Mouse (Mus musculus) liver, embryonic 16.5 days (tissue): ENCODE results near the gene Pdlim4. TPM values are rescaled to one million over a fixed set of nuclear protein-coding genes. Genes with fewer than 3 reads are reported as not detected.

ENCODE experiments used
- ATAC-seq: fragments of 200-750 bp; cut with Nextera tagmentation; 2 replicates; pipeline ENCODE4 v1.8.0; 2017; ENCODE audit warnings: low read depth, mild to moderate bottlenecking, moderate number of reproducible peaks, moderate library complexity
- H3K27ac ChIP-seq: fragments of 300-500 bp; sonication (generic); 2 replicates; pipeline ENCODE4 v1.5.1; 2014; ENCODE audit warnings: mild to moderate bottlenecking, low read length
- H3K27me3 ChIP-seq: fragments of 300-500 bp; sonication (generic); 2 replicates; pipeline ENCODE4 v1.6.1; 2014; ENCODE audit warnings: low read depth, low read length, mixed read lengths; ENCODE audit not compliant: control insufficient read depth, insufficient read depth
- H3K36me3 ChIP-seq: fragments of 300-500 bp; sonication (generic); 2 replicates; pipeline ENCODE4 v1.6.1; 2014; ENCODE audit warnings: mild to moderate bottlenecking; ENCODE audit not compliant: control insufficient read depth, insufficient read depth
- H3K4me1 ChIP-seq: fragments of 300-500 bp; sonication (generic); 2 replicates; pipeline ENCODE4 v1.6.1; 2014; ENCODE audit warnings: low read depth, low read length, mixed read lengths; ENCODE audit not compliant: control insufficient read depth
- H3K4me2 ChIP-seq: fragments of 300-500 bp; sonication (generic); 2 replicates; pipeline ENCODE4 v1.6.1; 2014; ENCODE audit warnings: low read depth, low read length, mixed read lengths
- H3K4me3 ChIP-seq: fragments of 300-500 bp; sonication (generic); 2 replicates; pipeline ENCODE4 v1.5.1; 2014; ENCODE audit warnings: low read depth, mild to moderate bottlenecking, low read length
- H3K9ac ChIP-seq: fragments of 300-500 bp; sonication (generic); 2 replicates; pipeline ENCODE4 v1.6.1; 2014; ENCODE audit warnings: low read depth, low read length
- H3K9me3 ChIP-seq: fragments of 300-500 bp; sonication (generic); replicated peaks from 2 replicates; pipeline ENCODE4 v1.6.1; 2016; ENCODE audit warnings: low read length; ENCODE audit not compliant: control insufficient read depth
- WGBS: fragments of 180-500 bp; shearing (Covaris S2); extraction: QIAGEN DNeasy Blood & Tissue Kit; methylation state at CpG from one replicate; pipeline ENCODE4 v1.1.7; 2014; ENCODE audit not compliant: insufficient replicate concordance; 5-methylcytosine and 5-hydroxymethylcytosine counted together
- polyA plus RNA-seq: library from polyadenylated mRNA; unstranded; fragments of >200 nt; fragmentation: Nextera tagmentation; extraction: Ambion mirVana; gene quantifications from 2 replicates; pipeline ENCODE4 v1.2.1, GENCODE M21; 2015

The Pdlim4 gene
- polyA plus RNA-seq, 1 experiment from 2014 or later = 4.0 TPM

DNA sequence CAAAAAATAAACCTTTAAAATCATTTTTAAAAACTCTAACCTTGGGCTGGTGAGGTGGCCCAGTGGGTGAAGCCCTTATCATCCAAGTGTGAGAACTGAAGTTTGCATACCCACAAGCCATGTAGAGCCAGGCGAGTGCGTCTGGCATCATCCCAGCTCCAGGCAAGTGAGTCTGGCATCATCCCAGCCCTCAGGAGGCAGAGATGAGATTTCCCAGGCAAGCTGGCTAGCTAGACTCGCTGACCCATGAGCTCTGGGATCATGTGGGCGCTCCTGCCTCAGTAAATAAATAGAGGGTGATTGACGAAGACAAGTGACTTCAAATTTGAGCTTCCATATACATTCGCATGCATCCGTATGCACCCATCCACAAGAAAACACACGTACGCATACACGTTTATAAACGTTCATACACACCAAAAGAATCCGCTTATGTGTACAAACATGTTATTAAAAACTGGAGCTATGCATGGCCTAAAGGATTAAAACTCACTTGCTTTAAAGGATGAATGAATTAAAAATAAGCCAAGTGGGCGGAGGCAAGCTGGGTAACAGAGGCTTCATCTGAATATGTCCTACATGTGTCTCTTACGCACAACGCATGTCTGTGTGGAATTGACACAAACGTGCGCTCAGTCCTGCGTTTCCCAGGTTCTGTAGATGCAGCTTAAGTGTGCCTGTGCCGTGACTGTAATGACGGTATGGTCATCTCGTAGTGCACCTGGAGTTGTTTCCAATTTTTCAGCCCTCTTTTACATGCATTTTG lies 43.3 kb upstream of the Pdlim4 start:
- H3K27ac ChIP-seq = no peak overlapping the region

DNA sequence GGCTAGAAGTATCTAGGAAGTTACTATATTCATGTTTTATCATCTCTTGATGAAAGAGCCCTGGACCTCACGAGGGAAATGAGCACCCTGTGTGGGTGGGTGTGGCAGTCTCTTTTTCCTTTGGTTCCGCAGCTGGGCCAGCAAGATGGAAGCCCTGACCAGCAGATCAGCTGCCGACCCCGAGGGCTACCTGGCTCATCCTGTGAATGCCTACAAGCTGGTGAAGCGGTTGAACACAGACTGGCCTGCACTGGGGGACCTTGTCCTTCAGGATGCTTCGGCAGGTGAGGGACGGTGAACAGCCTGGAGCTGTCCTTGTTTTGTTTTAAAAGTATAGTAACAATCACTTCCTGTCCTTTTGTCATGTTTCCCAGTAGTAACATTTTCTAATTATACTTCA lies 42.5 kb upstream of the Pdlim4 start:
- ATAC-seq = no peak

More for the DNA sequence above, 43.3 kb upstream of the Pdlim4 start:
- Histone ChIP-seq H3K9me3 (no peaks in the 10 kb centered on the region), H3K4me2 (no peak overlapping the region), H3K9ac (no peak overlapping the region), H3K36me3 (no peaks in the 10 kb centered on the region), H3K4me1 (peaks cover 2% of the 10 kb centered on the region; the same call in 1 of the 2 replicates), H3K4me3 (no peak overlapping the region), H3K27me3 (no peaks in the 10 kb centered on the region)
- 69% methylated on average over 21 of the region's 21 CpGs for WGBS
- no peak for ATAC-seq

DNA sequence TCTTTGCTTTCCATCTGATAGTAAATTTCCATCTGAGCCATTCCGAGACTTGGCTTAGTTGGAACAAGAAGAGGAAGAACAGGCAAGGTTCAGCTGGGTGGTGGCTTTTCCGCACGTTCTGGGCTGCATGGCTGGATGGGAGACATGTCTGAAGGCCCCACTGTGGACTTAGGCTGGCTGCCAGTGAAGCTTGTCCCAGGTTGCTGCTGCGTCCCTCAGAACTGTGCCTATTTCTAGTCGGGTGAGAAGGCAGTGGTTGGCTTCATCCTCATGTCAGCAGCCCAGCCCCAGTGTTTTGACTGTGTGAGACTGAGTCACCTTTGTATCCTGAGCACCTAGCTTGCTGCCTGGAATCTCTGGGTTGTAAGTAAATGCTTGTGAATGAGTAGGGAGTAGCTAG lies 40.1 kb upstream of the Pdlim4 start:
- Histone ChIP-seq H3K4me1 (peaks cover 2% of the 10 kb centered on the region; the same call in 1 of the 2 replicates), H3K9me3 (no peaks in the 10 kb centered on the region), H3K27me3 (no peaks in the 10 kb centered on the region), H3K9ac (no peak overlapping the region), H3K27ac (no peak overlapping the region), H3K4me2 (no peak overlapping the region), H3K36me3 (no peaks in the 10 kb centered on the region), H3K4me3 (no peak overlapping the region)
- peak; percentile 30; the same call in 1 of the 2 replicates for ATAC-seq
- 53% methylated on average over 5 of the region's 5 CpGs for WGBS

More for the DNA sequence above, 42.5 kb upstream of the Pdlim4 start:
- H3K27me3 ChIP-seq = no peaks in the 10 kb centered on the region
- no peak overlapping the region for H3K9ac ChIP-seq
- H3K4me2 ChIP-seq = no peak overlapping the region
- no peak overlapping the region for H3K27ac ChIP-seq
- 66% methylated on average over 7 of the region's 7 CpGs for WGBS
- H3K36me3 ChIP-seq = no peaks in the 10 kb centered on the region
- peaks cover 2% of the 10 kb centered on the region; the same call in 1 of the 2 replicates for H3K4me1 ChIP-seq
- H3K4me3 ChIP-seq = no peak overlapping the region
- H3K9me3 ChIP-seq = no peaks in the 10 kb centered on the region

DNA sequence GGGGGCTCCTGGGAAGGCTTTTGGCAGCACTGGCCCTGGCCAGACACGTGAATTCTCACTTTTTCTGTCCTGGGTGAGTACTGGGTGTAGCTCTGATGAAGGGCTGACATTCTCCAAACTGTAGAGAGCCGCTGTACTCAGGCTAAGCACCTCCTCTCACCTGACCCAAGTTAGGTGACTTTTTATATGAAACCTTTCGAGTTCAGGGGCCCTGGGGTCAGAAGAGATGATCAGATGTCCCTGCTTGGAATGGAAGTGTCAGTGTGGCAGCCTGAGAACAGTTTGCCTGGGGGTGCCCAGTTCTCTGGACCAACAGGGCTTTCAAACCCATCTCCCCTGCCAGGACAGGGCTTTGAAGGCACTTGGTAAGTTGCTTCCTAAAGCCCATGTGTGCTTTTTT lies 39.3 kb upstream of the Pdlim4 start:
- Histone ChIP-seq H3K27ac (no peak overlapping the region), H3K9ac (no peak overlapping the region), H3K4me3 (no peak overlapping the region), H3K4me2 (no peak overlapping the region), H3K4me1 (peaks cover 2% of the 10 kb centered on the region; the same call in 1 of the 2 replicates), H3K27me3 (no peaks in the 10 kb centered on the region), H3K9me3 (no peaks in the 10 kb centered on the region), H3K36me3 (no peaks in the 10 kb centered on the region)
- ATAC-seq = no peak
- WGBS = 45% methylated on average over 3 of the region's 3 CpGs

DNA sequence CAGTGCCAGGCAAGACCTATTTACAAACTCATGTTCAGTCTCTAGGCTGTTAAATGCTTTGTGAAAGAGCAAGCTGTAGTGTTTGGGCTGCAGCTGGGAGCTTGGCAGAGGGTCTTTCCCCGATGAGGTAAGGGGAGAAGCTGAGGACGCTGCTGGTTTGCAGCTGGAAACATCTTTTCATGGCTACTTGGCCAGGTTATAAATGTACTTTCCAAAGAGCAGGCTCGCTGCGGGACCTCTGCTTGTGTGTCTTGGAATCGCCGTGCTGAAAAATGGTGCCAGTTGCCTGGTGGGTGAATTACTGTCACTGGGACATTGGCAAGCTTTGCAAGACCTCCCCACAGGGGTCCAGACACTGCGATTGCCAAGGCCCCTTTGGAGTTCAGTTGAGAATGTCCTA lies 38.4 kb upstream of the Pdlim4 start:
- H3K4me3 ChIP-seq = no peak overlapping the region
- no peaks in the 10 kb centered on the region for H3K36me3 ChIP-seq
- no peak for ATAC-seq
- H3K27ac ChIP-seq = no peak overlapping the region
- WGBS = 69% methylated on average over 7 of the region's 7 CpGs
- no peaks in the 10 kb centered on the region; the same call in 1 of the 2 replicates for H3K4me1 ChIP-seq
- H3K4me2 ChIP-seq = no peak overlapping the region
- H3K9me3 ChIP-seq = no peaks in the 10 kb centered on the region
- no peak overlapping the region for H3K9ac ChIP-seq
- peaks cover 6% of the 10 kb centered on the region for H3K27me3 ChIP-seq

DNA sequence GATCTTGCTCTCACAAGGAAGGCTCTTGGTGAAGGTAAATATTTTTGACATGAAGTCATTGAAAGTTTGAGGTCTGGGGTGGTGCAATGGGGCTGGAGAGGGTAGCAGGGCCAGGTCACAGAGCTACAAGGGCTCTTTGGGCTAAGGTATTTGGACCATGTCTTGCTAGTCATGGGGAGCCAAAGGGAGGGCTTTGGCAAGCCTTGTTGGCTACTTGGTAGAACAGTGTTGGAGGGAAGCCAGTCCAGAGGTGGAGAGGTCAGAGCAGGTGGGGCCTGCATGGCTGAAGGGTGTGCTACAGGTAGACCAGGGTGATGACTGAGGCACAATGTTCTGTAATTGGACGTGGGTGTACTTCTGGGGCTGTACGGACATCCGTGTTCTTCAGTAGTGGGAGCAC lies 37.9 kb upstream of the Pdlim4 start:
- H3K4me2 ChIP-seq = no peak overlapping the region
- peaks cover 12% of the 10 kb centered on the region for H3K27me3 ChIP-seq
- H3K4me1 ChIP-seq = no peaks in the 10 kb centered on the region
- WGBS = 68% methylated on average over 3 of the region's 3 CpGs
- no peak overlapping the region for H3K4me3 ChIP-seq
- no peak for ATAC-seq
- H3K36me3 ChIP-seq = no peaks in the 10 kb centered on the region
- H3K27ac ChIP-seq = no peak overlapping the region
- no peak overlapping the region for H3K9ac ChIP-seq
- H3K9me3 ChIP-seq = no peaks in the 10 kb centered on the region

DNA sequence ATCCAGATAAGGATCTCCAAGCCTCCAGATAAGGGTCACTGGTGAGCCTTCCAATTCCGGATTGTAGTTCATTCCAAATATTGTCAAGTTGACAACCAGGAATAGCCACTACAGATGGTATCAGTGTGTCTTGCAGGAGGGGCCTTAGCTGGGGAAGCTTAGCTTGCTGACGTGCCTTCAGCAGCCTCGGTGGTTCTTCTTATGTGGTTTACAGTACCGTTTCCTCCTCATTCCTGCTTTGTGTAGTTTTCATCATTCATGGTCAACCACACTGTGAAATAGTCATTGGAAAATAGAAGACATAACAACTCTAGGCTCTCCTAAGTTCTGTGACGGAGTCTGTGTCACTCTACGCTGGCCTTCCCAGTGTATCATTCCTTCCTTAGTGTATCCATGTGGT lies 36.2 kb upstream of the Pdlim4 start:
- H3K4me2 ChIP-seq = no peak overlapping the region
- no peaks in the 10 kb centered on the region for H3K36me3 ChIP-seq
- H3K9ac ChIP-seq = no peak overlapping the region
- H3K9me3 ChIP-seq = no peaks in the 10 kb centered on the region
- WGBS = 61% methylated on average over 6 of the region's 6 CpGs
- peaks cover 28% of the 10 kb centered on the region for H3K27me3 ChIP-seq
- ATAC-seq = no peak
- no peaks in the 10 kb centered on the region; the same call in 1 of the 2 replicates for H3K4me1 ChIP-seq
- no peak overlapping the region for H3K4me3 ChIP-seq
- no peak overlapping the region for H3K27ac ChIP-seq

DNA sequence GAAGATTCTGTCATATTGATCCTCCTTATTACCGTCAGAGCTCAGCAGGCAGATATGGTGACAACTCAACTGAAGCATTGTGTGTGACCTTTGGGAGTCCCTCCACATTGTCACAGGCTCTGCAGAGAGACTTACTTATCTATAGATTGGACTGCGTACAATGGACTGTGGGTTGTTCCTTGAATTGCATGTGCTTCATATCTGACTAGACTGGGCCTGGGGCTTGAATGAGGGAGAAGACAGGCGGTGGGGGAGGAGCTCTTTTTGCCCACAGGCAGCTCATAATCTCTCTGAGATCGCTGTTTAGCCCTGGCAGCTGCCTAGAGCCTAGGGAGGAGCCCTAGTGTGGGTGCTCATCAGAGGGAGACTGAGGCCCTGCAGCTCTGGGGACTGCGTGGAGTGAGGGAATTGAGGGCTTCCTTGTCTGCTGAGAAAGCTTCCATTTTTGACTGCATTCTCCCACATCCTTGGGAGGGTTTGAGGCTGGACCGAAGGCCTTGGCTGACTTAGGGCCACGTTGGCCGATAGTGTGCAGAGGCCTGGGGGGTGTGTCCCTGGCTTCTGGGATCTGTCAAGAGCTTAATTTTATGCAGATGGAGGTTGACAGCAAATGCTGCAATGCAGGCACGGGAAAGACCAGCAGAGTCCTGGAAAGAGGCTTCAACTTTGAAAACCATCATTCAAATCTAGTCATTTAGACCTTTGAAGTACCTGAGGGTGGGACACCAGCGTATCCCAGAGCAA lies 34.1 kb upstream of the Pdlim4 start:
- Histone ChIP-seq H3K4me2 (no peak overlapping the region), H3K27ac (no peak overlapping the region), H3K9ac (no peak overlapping the region), H3K4me3 (no peak overlapping the region), H3K9me3 (no peaks in the 10 kb centered on the region), H3K27me3 (peaks cover 34% of the 10 kb centered on the region), H3K36me3 (no peaks in the 10 kb centered on the region), H3K4me1 (no peaks in the 10 kb centered on the region; the same call in 1 of the 2 replicates)
- ATAC-seq = no peak; the same call in 1 of the 2 replicates
- WGBS = 42% methylated on average over 10 of the region's 10 CpGs

DNA sequence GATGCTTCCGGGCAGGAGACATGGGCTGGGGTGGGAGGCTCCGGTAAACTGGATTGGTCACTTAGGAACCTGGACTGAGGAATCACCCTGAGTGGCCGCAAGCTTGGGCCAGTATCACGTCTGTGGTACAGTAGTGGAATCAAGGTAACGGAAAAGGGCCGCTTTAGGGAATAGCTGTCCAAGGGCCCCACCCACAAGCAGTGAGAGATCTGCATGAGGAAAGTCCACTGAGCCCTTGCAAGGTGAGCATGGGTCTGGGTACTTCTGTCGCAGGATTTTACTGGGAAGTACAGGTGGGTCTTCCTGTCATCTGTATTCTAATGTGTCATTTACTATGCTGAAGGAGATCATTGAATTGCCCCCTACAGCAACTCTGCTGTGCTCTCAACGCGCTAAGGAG lies 32.9 kb upstream of the Pdlim4 start:
- 70% methylated on average over 9 of the region's 9 CpGs for WGBS

More for the DNA sequence above, 32.9 kb upstream of the Pdlim4 start:
- Histone ChIP-seq H3K27me3 (peaks cover 34% of the 10 kb centered on the region), H3K9me3 (no peaks in the 10 kb centered on the region), H3K4me3 (no peak overlapping the region), H3K27ac (no peak overlapping the region), H3K4me1 (no peaks in the 10 kb centered on the region; the same call in 1 of the 2 replicates), H3K9ac (no peak overlapping the region), H3K4me2 (no peak overlapping the region), H3K36me3 (no peaks in the 10 kb centered on the region)
- no peak for ATAC-seq
